Mouse (Mus musculus) heart, embryonic 11.5 days (tissue): ENCODE measurements around the gene Iqcn. TPM values are rescaled to one million over a fixed set of nuclear protein-coding genes. Genes with fewer than 3 reads are reported as not detected.

Experiments
- ATAC-seq: fragments of 200-750 bp; cut with Nextera tagmentation; replicated peaks from 2 replicates; pipeline ENCODE4 v1.8.0; 2017; ENCODE audit warnings: moderate library complexity; ENCODE audit not compliant: insufficient number of reproducible peaks, low FRiP score, low TSS enrichment
- H3K27ac ChIP-seq: fragments of 300-500 bp; sonication (generic); 2 replicates; pipeline ENCODE4 v1.5.1; 2014; ENCODE audit warnings: mild to moderate bottlenecking, low read depth, low read length
- H3K27me3 ChIP-seq: fragments of 300-500 bp; sonication (generic); 2 replicates; pipeline ENCODE4 v1.6.1; 2014; ENCODE audit warnings: mild to moderate bottlenecking, low read length, mixed read lengths; ENCODE audit not compliant: control insufficient read depth, insufficient read depth
- H3K36me3 ChIP-seq: fragments of 300-500 bp; sonication (generic); 2 replicates; pipeline ENCODE4 v1.6.1; 2014; ENCODE audit warnings: mild to moderate bottlenecking, low read length, moderate library complexity, mixed read lengths; ENCODE audit not compliant: control insufficient read depth, insufficient read depth
- H3K4me1 ChIP-seq: fragments of 300-500 bp; sonication (generic); 2 replicates; pipeline ENCODE4 v1.6.1; 2014; ENCODE audit warnings: low read length; ENCODE audit not compliant: control insufficient read depth, insufficient read depth
- H3K4me2 ChIP-seq: fragments of 300-500 bp; sonication (generic); 2 replicates; pipeline ENCODE4 v1.6.1; 2014; ENCODE audit warnings: mild to moderate bottlenecking, moderate library complexity
- H3K4me3 ChIP-seq: fragments of 300-500 bp; sonication (generic); 2 replicates; pipeline ENCODE4 v1.5.1; 2014; ENCODE audit warnings: low read depth, low read length
- H3K9ac ChIP-seq: fragments of 300-500 bp; sonication (generic); 2 replicates; pipeline ENCODE4 v1.6.1; 2014; ENCODE audit warnings: mild to moderate bottlenecking, low read depth, low read length, moderate library complexity
- H3K9me3 ChIP-seq: fragments of 300-500 bp; sonication (generic); replicated peaks from 2 replicates; pipeline ENCODE4 v1.6.1; 2016; ENCODE audit warnings: low read length; ENCODE audit not compliant: control insufficient read depth
- WGBS: fragments of 180-500 bp; shearing (Covaris S2); extraction: QIAGEN DNeasy Blood & Tissue Kit; methylation state at CpG from one replicate; pipeline ENCODE4 v1.1.7; 2014; ENCODE audit not compliant: insufficient replicate concordance; 5-methylcytosine and 5-hydroxymethylcytosine counted together
- polyA plus RNA-seq: library from polyadenylated mRNA; unstranded; fragments of >200 nt; fragmentation: Nextera tagmentation; extraction: Ambion mirVana; gene quantifications from 2 replicates; pipeline ENCODE4 v1.2.1, GENCODE M21; 2014

The Iqcn gene
- polyA plus RNA-seq, 1 experiment from 2014 or later, result not detected

GRCm38 (mm10) chr8:70674109-70674508 is 29.1 kb upstream of the Iqcn start:
- H3K4me3 ChIP-seq, result peak overlapping the region; percentile 74

GRCm38 (mm10) chr8:70674716-70675115 is 28.5 kb upstream of the Iqcn start:
- H3K4me1 ChIP-seq, result peaks cover 17% of the 10 kb centered on the region
- H3K4me2 ChIP-seq, result peak overlapping the region; percentile 79
- H3K9ac ChIP-seq, result peak overlapping the region; percentile 84; the same call in 1 of the 2 replicates
- peak overlapping the region; percentile 41; the same call in 1 of the 2 replicates for H3K27ac ChIP-seq
- H3K9me3 ChIP-seq, result no peaks in the 10 kb centered on the region
- H3K36me3 ChIP-seq, result peaks cover 12% of the 10 kb centered on the region
- H3K27me3 ChIP-seq, result no peaks in the 10 kb centered on the region
- no peak overlapping the region; the same call in 1 of the 2 replicates for H3K4me3 ChIP-seq
- 79% methylated on average over 4 of the region's 4 CpGs for WGBS
- no peak for ATAC-seq

More at GRCm38 (mm10) chr8:70674109-70674508, 29.1 kb upstream of the Iqcn start:
- Histone ChIP-seq H3K4me1 (peaks cover 17% of the 10 kb centered on the region), H3K4me2 (peak overlapping the region; percentile 79), H3K27me3 (no peaks in the 10 kb centered on the region), H3K27ac (peak overlapping the region; percentile 96), H3K9ac (peak overlapping the region; percentile 84), H3K36me3 (peaks cover 8% of the 10 kb centered on the region), H3K9me3 (no peaks in the 10 kb centered on the region)
- ATAC-seq, result no peak
- WGBS, result 79% methylated on average over 3 of the region's 3 CpGs

GRCm38 (mm10) chr8:70675336-70675735 is 27.9 kb upstream of the Iqcn start:
- ATAC-seq, result no peak
- 64% methylated on average over 1 of the region's 1 CpGs for WGBS
- Histone ChIP-seq H3K9ac (no peak overlapping the region), H3K4me3 (no peak overlapping the region), H3K4me2 (no peak overlapping the region), H3K9me3 (no peaks in the 10 kb centered on the region), H3K4me1 (peaks cover 17% of the 10 kb centered on the region), H3K27me3 (no peaks in the 10 kb centered on the region), H3K36me3 (peaks cover 12% of the 10 kb centered on the region), H3K27ac (no peak overlapping the region)

- Histone ChIP-seq H3K4me1 (peaks cover 26% of the 10 kb centered on the region), H3K4me2 (no peak overlapping the region), H3K9me3 (no peaks in the 10 kb centered on the region), H3K27me3 (no peaks in the 10 kb centered on the region), H3K36me3 (peaks cover 12% of the 10 kb centered on the region), H3K9ac (no peak overlapping the region), H3K4me3 (no peak overlapping the region), H3K27ac (no peak overlapping the region)
- ATAC-seq, result no peak
- WGBS, result 90% methylated on average over 15 of the region's 15 CpGs
Observed at GRCm38 (mm10) chr8:70677451-70678080, 25.7 kb upstream of the Iqcn start.

- Histone ChIP-seq H3K9me3 (no peaks in the 10 kb centered on the region), H3K4me2 (no peak overlapping the region), H3K4me1 (peaks cover 29% of the 10 kb centered on the region), H3K36me3 (peaks cover 12% of the 10 kb centered on the region), H3K27me3 (no peaks in the 10 kb centered on the region), H3K27ac (no peak overlapping the region), H3K9ac (no peak overlapping the region), H3K4me3 (no peak overlapping the region)
- ATAC-seq, result no peak
Observed at GRCm38 (mm10) chr8:70678679-70679078, 24.6 kb upstream of the Iqcn start.

GRCm38 (mm10) chr8:70679404-70679803 is 23.9 kb upstream of the Iqcn start:
- 92% methylated on average over 4 of the region's 4 CpGs for WGBS
- H3K9me3 ChIP-seq, result no peaks in the 10 kb centered on the region
- H3K4me1 ChIP-seq, result peaks cover 23% of the 10 kb centered on the region
- H3K9ac ChIP-seq, result peak overlapping the region; percentile 22; the same call in 1 of the 2 replicates
- ATAC-seq, result no peak
- H3K4me3 ChIP-seq, result no peak overlapping the region
- no peak overlapping the region for H3K27ac ChIP-seq
- H3K36me3 ChIP-seq, result peaks cover 12% of the 10 kb centered on the region
- no peaks in the 10 kb centered on the region for H3K27me3 ChIP-seq
- no peak overlapping the region for H3K4me2 ChIP-seq

GRCm38 (mm10) chr8:70680039-70680438 is 23.2 kb upstream of the Iqcn start:
- peaks cover 17% of the 10 kb centered on the region for H3K4me1 ChIP-seq
- peaks cover 12% of the 10 kb centered on the region for H3K36me3 ChIP-seq
- no peaks in the 10 kb centered on the region for H3K9me3 ChIP-seq
- WGBS, result 85% methylated on average over 3 of the region's 3 CpGs
- H3K4me2 ChIP-seq, result no peak overlapping the region
- H3K9ac ChIP-seq, result no peak overlapping the region
- no peak overlapping the region for H3K27ac ChIP-seq
- H3K27me3 ChIP-seq, result no peaks in the 10 kb centered on the region
- no peak for ATAC-seq
- no peak overlapping the region for H3K4me3 ChIP-seq

- H3K9ac ChIP-seq, result no peak overlapping the region
Observed at GRCm38 (mm10) chr8:70681410-70681809, 21.8 kb upstream of the Iqcn start.

GRCm38 (mm10) chr8:70682193-70682592 is 21.1 kb upstream of the Iqcn start:
- no peaks in the 10 kb centered on the region for H3K9me3 ChIP-seq
- 2% methylated on average over 19 of the region's 19 CpGs for WGBS
- ATAC-seq, result peak; percentile 58
- peak overlapping the region; percentile 47 for H3K4me2 ChIP-seq
- no peaks in the 10 kb centered on the region for H3K27me3 ChIP-seq
- 0 out of 2 replicates have a peak overlapping the region, but pooled peaks have one; percentile 1 for H3K4me3 ChIP-seq
- peaks cover 14% of the 10 kb centered on the region for H3K4me1 ChIP-seq
- H3K27ac ChIP-seq, result peak overlapping the region; percentile 90
- H3K36me3 ChIP-seq, result peaks cover 12% of the 10 kb centered on the region
- peak overlapping the region; percentile 70 for H3K9ac ChIP-seq

More at GRCm38 (mm10) chr8:70681410-70681809, 21.8 kb upstream of the Iqcn start:
- no peak overlapping the region for H3K4me2 ChIP-seq
- ATAC-seq, result no peak
- no peaks in the 10 kb centered on the region for H3K27me3 ChIP-seq
- WGBS, result 67% methylated on average over 3 of the region's 3 CpGs
- H3K4me1 ChIP-seq, result peaks cover 14% of the 10 kb centered on the region
- no peaks in the 10 kb centered on the region for H3K9me3 ChIP-seq
- peaks cover 12% of the 10 kb centered on the region for H3K36me3 ChIP-seq
- H3K27ac ChIP-seq, result no peak overlapping the region; the same call in 1 of the 2 replicates
- H3K4me3 ChIP-seq, result no peak overlapping the region
